Mouse (Mus musculus) forebrain, embryonic 16.5 days (tissue): ENCODE data around the gene Pa2g4. TPM values are rescaled to one million over a fixed set of nuclear protein-coding genes. Genes with fewer than 3 reads are reported as not detected.

Experiments
- ATAC-seq: fragments of 200-750 bp; cut with Nextera tagmentation; 2 replicates; pipeline ENCODE4 v1.8.0; 2017; ENCODE audit warnings: mild to moderate bottlenecking, moderate library complexity
- H3K27ac ChIP-seq: fragments of 300-500 bp; sonication (generic); 2 replicates; pipeline ENCODE4 v1.5.1; 2014; ENCODE audit warnings: low read length, control low read depth
- H3K27me3 ChIP-seq: fragments of 300-500 bp; sonication (generic); replicated peaks from 2 replicates; pipeline ENCODE4 v1.6.1; 2014; ENCODE audit warnings: low read length; ENCODE audit not compliant: control insufficient read depth, insufficient read depth
- H3K36me3 ChIP-seq: fragments of 300-500 bp; sonication (generic); 2 replicates; pipeline ENCODE4 v1.6.1; 2014; ENCODE audit not compliant: control insufficient read depth, insufficient read depth
- H3K4me1 ChIP-seq: fragments of 300-500 bp; sonication (generic); replicated peaks from 2 replicates; pipeline ENCODE4 v1.6.1; 2014; ENCODE audit warnings: low read length; ENCODE audit not compliant: control insufficient read depth, insufficient read depth
- H3K4me2 ChIP-seq: fragments of 300-500 bp; sonication (generic); 2 replicates; pipeline ENCODE4 v1.6.1; 2014; ENCODE audit warnings: mild to moderate bottlenecking, low read length, control low read depth
- H3K4me3 ChIP-seq: fragments of 300-500 bp; sonication (generic); replicated peaks from 2 replicates; pipeline ENCODE4 v1.5.1; 2014; ENCODE audit warnings: mild to moderate bottlenecking, low read length, control low read depth
- H3K9ac ChIP-seq: fragments of 300-500 bp; sonication (generic); replicated peaks from 2 replicates; pipeline ENCODE4 v1.6.1; 2014; ENCODE audit warnings: low read depth, low read length, control low read depth
- H3K9me3 ChIP-seq: fragments of 300-500 bp; sonication (generic); 2 replicates; pipeline ENCODE4 v1.6.1; 2016; ENCODE audit warnings: low read length; ENCODE audit not compliant: control insufficient read depth
- WGBS: fragments of 180-500 bp; shearing (Covaris S2); extraction: QIAGEN DNeasy Blood & Tissue Kit; methylation state at CpG from one replicate; pipeline ENCODE4 v1.1.7; 2014; 5-methylcytosine and 5-hydroxymethylcytosine counted together
- polyA plus RNA-seq: library from polyadenylated mRNA; unstranded; fragments of >200 nt; fragmentation: Nextera tagmentation; extraction: Ambion mirVana; gene quantifications from 2 replicates; pipeline ENCODE4 v1.2.1, GENCODE M21; 2015

Pa2g4 gene
- polyA plus RNA-seq, 1 experiment from 2014 or later, result 149 TPM

DNA sequence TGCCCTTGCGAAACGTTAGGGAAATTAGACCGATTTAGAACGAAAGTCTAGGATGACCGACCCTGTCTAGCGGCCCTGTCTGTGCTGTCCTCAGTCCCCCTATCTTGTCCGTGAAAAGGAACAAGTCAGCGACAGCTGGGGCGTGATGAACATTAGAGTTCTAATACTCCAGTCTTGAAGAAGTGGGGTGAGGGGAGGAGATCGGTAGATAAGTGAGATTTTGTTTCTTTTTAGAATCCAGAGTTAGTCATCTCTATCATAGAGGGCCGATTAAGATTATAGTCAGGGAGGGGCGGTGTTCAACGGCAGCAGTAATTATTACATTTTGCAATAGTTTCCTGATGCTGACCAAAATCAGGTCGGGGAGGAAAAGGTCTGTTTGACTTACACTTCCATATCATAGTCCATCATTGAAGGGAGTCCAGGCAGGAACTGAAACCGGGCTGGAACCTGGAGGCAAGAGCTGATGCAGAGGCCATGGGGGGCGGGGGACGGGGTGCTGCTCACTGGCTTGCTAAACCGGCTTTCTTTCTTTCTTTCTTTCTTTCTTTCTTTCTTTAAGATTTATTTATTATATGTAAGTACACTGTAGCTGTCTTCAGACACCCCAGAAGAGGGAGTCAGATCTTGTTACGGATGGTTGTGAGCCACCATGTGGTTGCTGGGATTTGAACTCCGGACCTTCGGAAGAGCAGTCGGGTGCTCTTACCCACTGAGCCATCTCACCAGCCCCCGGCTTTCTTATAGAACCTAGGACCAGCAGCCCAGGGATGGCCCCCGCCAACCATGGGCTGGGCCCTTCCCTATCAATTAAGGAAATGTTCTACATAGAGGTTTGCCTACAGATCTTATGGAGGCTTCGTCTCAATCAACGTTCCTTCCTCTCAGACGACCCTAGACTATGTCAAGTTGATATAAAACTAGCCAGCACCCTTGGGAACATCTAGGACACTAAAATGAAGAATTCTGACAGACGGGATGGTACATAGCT, 39.1 kb downstream of the Pa2g4 start:
- H3K36me3 ChIP-seq, result no peaks in the 10 kb centered on the region
- no peak overlapping the region for H3K27ac ChIP-seq
- peak overlapping the region; percentile 100 for H3K4me2 ChIP-seq
- WGBS, result 31% methylated on average over 28 of the region's 28 CpGs
- peak overlapping the region; percentile 71 for H3K9ac ChIP-seq
- H3K9me3 ChIP-seq, result no peaks in the 10 kb centered on the region
- peaks cover 19% of the 10 kb centered on the region for H3K4me1 ChIP-seq
- peaks cover 4% of the 10 kb centered on the region; the same call in 1 of the 2 replicates for H3K27me3 ChIP-seq
- peak overlapping the region; percentile 77 for H3K4me3 ChIP-seq
- no peak for ATAC-seq

DNA sequence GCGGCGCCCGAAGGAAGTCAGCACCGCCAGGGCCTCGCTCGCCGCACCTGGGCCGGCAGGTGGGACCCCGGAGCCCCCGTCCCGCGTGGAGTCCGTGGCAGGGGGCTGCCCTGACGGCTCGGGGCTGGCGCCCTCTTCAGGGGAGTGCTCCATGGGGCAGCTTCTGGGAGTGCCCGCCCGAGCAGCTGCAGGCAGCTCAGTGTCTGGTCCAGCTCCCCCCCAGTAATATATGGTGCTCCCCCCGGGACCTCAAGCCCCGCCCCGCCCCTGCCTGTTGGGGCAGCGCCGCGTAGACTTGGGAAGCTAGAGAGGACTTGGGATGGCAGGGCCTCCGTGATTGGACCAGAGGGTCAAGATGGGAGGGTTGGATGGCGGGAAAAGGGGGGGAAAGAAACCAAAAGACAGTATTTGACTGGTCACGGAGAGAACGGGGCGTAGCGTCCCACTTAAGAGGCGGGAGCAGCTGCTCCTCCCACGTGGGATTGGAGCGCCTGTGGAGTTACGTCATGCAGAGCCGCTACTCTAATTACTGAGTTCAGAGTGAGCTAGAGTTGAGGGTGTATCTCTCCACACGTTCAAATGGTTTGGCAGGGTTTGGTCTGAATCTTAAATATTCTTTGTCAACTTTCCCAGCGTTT, 40.0 kb downstream of the Pa2g4 start, which contains the start of gene Esyt1:
Gene Esyt1, minus strand, starts transcription at position 201 of the 638 bp plus-strand sequence.
- no peaks in the 10 kb centered on the region for H3K36me3 ChIP-seq
- peaks cover 4% of the 10 kb centered on the region; the same call in 1 of the 2 replicates for H3K27me3 ChIP-seq
- 0% methylated on average over 37 of the region's 37 CpGs for WGBS
- H3K9ac ChIP-seq, result peak within 1 kb of the TSS; percentile 71
- H3K27ac ChIP-seq, result peak within 1 kb of the TSS; percentile 23; the same call in 1 of the 2 replicates
- peaks cover 19% of the 10 kb centered on the region for H3K4me1 ChIP-seq
- peak within 1 kb of the TSS; percentile 100 for H3K4me2 ChIP-seq
- H3K9me3 ChIP-seq, result no peaks in the 10 kb centered on the region
- peak; percentile 97 for ATAC-seq
- H3K4me3 ChIP-seq, result peak within 1 kb of the TSS; percentile 77

DNA sequence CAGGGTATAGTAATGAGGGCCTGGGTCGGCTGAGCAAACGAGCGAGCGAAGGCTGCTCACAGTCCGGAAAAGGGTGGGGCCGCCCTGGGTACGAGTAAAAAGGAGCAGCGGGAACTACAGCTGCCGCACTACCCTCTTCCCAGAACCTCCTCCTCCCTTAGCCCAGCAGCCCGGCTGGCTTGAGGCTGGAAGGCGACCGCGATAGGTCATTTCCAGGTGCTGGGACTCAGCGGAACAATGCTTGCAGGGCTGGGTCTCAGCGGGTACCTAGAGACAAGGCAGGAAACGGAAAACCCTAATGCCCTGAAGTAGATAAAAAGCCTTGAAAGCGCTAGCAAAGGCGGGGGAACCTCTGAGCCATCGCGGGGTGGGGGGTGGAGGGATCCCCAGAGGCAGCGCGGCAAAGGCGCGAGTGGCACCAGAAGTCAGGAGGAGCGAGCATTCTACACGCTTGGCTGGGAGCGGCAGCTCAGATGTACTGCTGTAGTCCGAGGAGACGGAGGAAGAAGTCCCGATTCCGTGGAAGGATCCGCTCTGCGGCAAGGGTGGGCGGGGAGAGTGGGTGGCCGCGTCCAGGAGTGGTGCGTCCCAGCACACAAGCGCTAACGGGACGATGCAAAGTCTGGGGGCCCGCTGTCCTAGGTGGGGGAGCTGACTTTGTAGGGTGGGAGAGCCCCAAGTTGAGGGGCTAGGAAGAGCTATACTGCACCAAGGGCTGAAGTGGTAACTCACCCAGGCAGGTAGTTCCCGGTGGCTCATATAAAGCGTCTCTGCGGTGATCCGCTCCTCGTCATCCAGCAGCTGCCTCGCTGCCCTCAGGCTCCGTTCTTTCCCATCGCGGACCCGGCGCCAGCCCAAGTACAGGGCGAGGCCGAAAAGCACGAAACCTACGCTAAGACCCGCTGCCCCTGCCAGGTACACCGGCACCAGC, 40.8 kb downstream of the Pa2g4 start:
- H3K9ac ChIP-seq, result peak overlapping the region; percentile 71
- WGBS, result under 1% methylated on average over 58 of the region's 58 CpGs
- H3K27me3 ChIP-seq, result peaks cover 4% of the 10 kb centered on the region; the same call in 1 of the 2 replicates
- H3K36me3 ChIP-seq, result no peaks in the 10 kb centered on the region
- peak overlapping the region; percentile 100 for H3K4me2 ChIP-seq
- H3K27ac ChIP-seq, result peak overlapping the region; percentile 23; the same call in 1 of the 2 replicates
- ATAC-seq, result peak; percentile 34
- no peaks in the 10 kb centered on the region for H3K9me3 ChIP-seq
- peak overlapping the region; percentile 77 for H3K4me3 ChIP-seq
- peaks cover 19% of the 10 kb centered on the region for H3K4me1 ChIP-seq

DNA sequence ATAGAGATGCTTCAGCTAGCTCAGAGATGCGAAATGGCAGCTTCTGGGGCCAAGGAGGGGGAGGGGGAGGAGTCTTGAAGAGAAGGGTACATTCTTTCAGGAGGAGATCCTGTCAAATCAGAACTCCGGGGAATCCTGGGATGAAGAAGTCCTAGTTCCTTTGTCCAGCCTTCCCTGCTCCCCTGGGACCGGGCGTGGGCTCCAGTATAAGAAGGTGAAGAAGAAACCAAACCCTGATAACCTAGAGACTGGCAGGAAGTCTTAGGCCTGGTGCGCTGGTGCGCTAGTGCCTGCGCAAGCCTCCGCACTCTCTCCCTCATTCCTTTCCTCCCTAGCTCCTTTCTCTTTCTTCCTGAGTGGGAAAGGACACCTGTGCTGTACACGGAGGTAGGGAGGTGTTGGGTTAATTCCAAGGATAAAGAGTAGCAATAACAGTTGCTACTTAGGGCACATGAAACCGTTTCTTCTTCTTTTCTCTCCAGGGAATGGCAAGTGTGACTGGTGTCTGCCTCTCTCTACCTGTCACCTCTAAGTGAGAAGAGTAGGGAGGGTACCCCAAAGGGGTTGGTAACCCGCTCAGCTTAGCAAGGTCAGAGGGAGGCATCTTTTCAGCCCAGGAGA, 41.6 kb downstream of the Pa2g4 start:
- ATAC-seq, result no peak
- peak overlapping the region; percentile 100 for H3K4me2 ChIP-seq
- 13% methylated on average over 11 of the region's 11 CpGs for whole genome bisulfite sequencing
- H3K4me1 ChIP-seq, result peaks cover 19% of the 10 kb centered on the region
- no peak overlapping the region for H3K27ac ChIP-seq
- peaks cover 4% of the 10 kb centered on the region; the same call in 1 of the 2 replicates for H3K27me3 ChIP-seq
- H3K36me3 ChIP-seq, result no peaks in the 10 kb centered on the region
- H3K9me3 ChIP-seq, result no peaks in the 10 kb centered on the region
- H3K9ac ChIP-seq, result no peak overlapping the region
- H3K4me3 ChIP-seq, result peak overlapping the region; percentile 77

DNA sequence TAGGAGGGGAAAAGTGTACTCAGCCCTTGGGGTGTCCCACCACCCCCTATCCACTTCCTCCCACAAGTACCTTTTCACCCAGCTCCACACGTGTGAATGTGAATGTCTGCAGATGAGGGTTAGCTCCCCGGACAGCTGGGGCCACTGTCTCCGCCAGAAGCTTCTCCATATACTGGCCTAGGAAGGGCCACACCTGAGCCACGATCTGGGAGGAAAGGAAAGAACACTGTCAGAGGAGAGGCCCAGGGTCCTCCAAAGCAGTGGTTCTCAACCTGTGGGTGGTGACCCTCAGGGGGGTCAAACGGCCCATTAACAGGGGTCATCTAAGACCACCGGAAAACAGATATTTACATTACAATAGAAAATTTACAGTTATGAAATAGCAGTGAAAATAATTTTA, 43.4 kb downstream of the Pa2g4 start:
- peaks cover 19% of the 10 kb centered on the region for H3K4me1 ChIP-seq
- no peak overlapping the region for H3K9ac ChIP-seq
- no peak for ATAC-seq
- H3K36me3 ChIP-seq, result no peaks in the 10 kb centered on the region
- 79% methylated on average over 6 of the region's 6 CpGs for WGBS
- no peaks in the 10 kb centered on the region for H3K9me3 ChIP-seq
- H3K27ac ChIP-seq, result no peak overlapping the region
- no peak overlapping the region for H3K4me3 ChIP-seq
- H3K4me2 ChIP-seq, result no peak overlapping the region
- H3K27me3 ChIP-seq, result peaks cover 5% of the 10 kb centered on the region; the same call in 1 of the 2 replicates

DNA sequence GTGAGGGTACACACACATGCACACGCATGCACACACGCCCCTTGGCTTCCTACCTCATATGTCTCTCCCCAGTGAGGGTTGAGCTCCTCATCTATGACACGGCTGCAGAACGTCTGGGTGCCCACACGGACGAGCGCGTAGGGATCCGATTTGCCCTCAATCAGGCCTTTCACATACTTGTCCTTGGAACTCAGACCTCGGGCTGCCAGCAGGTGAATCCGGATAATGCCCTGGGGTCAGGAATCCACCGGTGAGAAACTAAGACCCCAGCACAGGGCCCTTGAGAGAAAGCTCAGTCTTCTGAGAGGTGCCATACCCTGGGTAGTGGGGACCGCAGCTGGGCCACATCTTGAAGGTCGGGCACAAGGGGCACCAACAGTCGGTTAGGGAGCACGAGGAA, 45.2 kb downstream of the Pa2g4 start:
- ATAC-seq, result no peak
- H3K4me2 ChIP-seq, result no peak overlapping the region
- H3K27me3 ChIP-seq, result peaks cover 10% of the 10 kb centered on the region
- peaks cover 12% of the 10 kb centered on the region for H3K4me1 ChIP-seq
- no peaks in the 10 kb centered on the region for H3K9me3 ChIP-seq
- H3K27ac ChIP-seq, result no peak overlapping the region
- no peak overlapping the region for H3K9ac ChIP-seq
- no peaks in the 10 kb centered on the region for H3K36me3 ChIP-seq
- H3K4me3 ChIP-seq, result no peak overlapping the region
- 85% methylated on average over 16 of the region's 16 CpGs for whole genome bisulfite sequencing

DNA sequence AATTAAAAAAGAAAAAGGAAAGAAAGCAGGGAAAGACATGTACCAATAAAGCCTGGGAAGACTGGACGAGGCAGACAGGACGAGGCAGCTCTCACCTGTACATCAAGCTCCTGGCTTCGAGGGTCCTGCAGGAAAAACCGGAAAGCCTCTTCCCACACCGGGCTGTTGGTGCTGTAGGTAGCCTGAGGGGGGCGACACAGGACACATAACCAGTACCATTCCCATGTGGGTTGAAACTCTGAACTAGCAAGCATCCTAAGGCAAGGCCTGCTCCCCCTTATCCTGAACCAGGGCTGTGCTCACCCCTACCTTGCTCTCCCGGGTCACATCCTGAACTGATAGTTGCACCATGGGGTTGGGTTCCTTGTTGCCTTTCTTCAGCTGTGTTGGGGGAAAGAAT, 47.0 kb downstream of the Pa2g4 start:
- Histone ChIP-seq H3K36me3 (no peaks in the 10 kb centered on the region), H3K4me2 (no peak overlapping the region), H3K9ac (no peak overlapping the region), H3K4me1 (no peaks in the 10 kb centered on the region), H3K4me3 (no peak overlapping the region), H3K27ac (no peak overlapping the region), H3K9me3 (no peaks in the 10 kb centered on the region), H3K27me3 (peaks cover 10% of the 10 kb centered on the region; the same call in 1 of the 2 replicates)
- ATAC-seq, result no peak
- 64% methylated on average over 7 of the region's 7 CpGs for WGBS

DNA sequence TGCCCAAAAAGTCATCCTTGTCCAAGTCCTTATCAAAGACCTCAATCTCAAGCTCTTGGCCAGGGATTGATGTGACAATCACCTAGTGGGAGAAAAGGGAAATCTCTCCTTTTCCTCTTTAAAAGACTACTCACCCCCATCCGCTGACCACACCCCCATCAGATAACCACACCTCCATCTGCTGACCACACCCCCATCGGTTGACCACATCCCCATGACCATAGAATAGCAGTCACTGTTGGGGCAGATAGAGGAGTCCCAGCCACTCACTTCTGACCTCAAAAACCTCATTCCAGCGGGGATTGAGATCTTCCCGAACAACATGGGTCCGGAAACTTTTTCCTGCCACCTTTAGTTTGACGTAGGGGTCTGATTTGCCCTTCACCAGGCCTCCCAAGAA, 49.1 kb downstream of the Pa2g4 start:
- Histone ChIP-seq H3K4me1 (no peaks in the 10 kb centered on the region), H3K36me3 (no peaks in the 10 kb centered on the region), H3K9me3 (no peaks in the 10 kb centered on the region), H3K27ac (no peak overlapping the region), H3K27me3 (peaks cover 10% of the 10 kb centered on the region; the same call in 1 of the 2 replicates), H3K4me2 (no peak overlapping the region), H3K9ac (no peak overlapping the region), H3K4me3 (no peak overlapping the region)
- WGBS, result 23% methylated on average over 6 of the region's 6 CpGs
- ATAC-seq, result no peak
